Mouse (Mus musculus) spleen, adult 2 months (tissue): Measurements from ENCODE around the gene Dnal4.

Experiments
- CTCF ChIP-seq: fragments of 200-500 bp; IDR thresholded peaks from 2 replicates; pipeline ENCODE4 v1.5.1; 2011; ENCODE audit warnings: mild to moderate bottlenecking, inconsistent platforms; ENCODE audit not compliant: insufficient read depth, insufficient read length, insufficient replicate concordance; ENCODE audit errors: extremely low read depth
- POLR2A ChIP-seq: fragments of 200-500 bp; IDR thresholded peaks from 2 replicates; pipeline ENCODE4 v1.6.1; 2011; ENCODE audit warnings: low read depth, low read length, inconsistent platforms

GRCm38 (mm10) chr15:79794173-79794572 is 16.5 kb upstream of the Dnal4 start:
- TF ChIP-seq POLR2A (no peak), CTCF (no peak)
